Mouse (Mus musculus): ENCODE data around the gene Max.

The Max gene

DNA sequence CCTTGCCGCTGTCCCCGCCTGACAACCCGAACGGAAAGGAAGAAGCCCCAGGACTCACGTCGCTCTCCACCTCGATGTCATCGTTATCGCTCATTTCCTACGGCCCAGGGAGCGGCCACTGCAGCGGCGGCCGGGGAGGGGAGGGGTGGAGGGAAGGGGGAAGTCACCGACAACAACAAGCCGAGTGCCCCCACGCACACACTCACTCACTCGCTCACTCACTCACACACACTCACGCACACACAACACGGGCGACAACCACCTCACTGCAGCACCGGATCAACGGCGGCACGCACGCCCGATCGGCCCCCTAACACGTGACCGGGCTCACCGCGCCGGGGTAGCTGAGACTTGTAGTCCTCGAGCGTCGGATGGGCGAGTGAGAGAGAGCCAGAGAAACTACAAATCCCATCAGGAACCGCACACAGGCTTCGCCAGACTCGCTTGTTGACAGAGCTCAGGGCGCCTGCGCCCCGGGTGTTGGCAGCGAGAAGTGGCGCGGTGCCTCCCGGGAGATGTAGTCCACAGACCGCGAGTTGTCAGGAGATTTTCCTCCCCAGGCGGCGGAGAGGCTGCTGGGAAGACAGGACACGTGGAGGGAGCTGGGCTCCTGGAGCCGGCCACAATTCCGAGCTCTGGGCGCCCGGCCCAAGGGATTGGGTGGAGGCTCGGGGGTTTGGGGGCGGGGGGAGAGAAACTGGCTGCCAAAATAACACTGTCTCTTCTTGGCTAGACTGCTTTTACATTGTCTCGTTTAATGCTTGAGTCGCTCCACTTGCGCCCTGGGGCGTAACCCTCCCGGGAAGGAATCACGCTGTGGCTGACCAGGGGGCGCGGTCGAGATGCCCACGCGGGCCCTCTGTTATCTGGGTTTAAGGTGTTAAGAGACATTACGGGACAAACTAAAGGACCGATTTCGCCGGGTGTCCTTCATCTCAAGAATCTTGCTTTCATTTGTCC is at the start of gene Max:
TSS of gene Max (minus strand) at position 270 of the 960 bp plus-strand sequence.
- under 1% methylated on average over 73 of the region's 73 CpGs for WGBS

GRCm38 (mm10) chr12:77011092-77011720 is 49.2 kb upstream of the Max start:
- WGBS = 64% methylated on average over 6 of the region's 6 CpGs

DNA sequence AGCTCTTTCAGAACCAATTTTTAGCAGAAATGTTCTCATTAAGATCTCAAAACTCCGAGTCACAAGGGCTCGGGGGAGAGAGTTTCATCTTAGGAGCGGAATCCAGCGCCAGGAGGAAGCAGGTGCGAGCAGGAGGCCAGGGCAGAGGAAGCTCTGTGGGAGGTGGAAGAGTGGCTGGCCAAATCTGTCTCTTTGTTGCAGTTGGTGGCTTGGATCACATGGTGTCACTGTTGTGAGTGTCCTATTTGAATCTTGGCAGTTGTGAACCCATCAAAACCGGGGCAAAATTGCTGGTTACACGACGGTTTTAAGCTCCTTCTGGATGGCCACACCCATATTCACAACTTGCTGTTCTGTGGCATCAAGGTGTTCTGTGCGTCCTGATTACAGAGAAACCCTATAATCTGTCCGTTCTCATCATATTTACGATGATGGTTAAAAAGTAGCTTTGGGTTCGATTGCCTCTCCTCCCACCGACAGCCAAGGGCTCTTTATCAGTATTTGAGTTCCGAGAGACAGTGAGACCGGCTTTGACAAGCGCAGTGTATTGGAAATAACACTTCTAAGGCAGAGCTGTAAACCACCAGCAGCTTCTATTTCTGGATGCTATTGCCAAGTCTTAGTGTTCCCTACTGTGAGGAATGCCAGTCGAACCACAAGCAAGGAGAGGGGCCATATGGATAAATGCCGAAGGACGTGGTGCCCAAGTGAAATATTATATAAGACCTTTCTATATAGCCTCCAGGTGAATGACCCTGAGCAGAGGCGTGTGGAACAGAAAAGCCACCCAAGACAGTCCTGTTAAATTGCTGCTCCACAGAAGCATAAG is 47.4 kb upstream of the Max start:
- 31% methylated on average over 20 of the region's 20 CpGs for WGBS

DNA sequence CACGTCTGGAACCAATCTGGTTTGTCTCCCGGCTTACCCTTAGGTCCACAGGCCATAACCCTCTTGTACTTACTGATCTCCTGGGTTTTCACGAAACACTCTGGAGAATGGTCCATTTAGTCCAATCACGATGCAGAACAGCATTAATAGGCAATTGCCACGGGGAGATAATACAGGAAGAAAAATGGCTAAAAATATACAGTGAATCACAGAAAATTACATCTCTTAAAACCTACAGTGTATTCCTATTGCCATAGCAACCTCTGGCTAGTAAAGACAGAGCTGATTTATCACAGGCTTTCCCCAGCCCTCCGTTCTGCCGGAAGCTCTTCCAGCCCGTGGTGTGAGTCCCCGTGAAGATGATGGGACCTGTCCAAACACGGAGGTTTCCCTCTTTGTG is 42.9 kb upstream of the Max start:
- 34% methylated on average over 10 of the region's 10 CpGs for WGBS

DNA sequence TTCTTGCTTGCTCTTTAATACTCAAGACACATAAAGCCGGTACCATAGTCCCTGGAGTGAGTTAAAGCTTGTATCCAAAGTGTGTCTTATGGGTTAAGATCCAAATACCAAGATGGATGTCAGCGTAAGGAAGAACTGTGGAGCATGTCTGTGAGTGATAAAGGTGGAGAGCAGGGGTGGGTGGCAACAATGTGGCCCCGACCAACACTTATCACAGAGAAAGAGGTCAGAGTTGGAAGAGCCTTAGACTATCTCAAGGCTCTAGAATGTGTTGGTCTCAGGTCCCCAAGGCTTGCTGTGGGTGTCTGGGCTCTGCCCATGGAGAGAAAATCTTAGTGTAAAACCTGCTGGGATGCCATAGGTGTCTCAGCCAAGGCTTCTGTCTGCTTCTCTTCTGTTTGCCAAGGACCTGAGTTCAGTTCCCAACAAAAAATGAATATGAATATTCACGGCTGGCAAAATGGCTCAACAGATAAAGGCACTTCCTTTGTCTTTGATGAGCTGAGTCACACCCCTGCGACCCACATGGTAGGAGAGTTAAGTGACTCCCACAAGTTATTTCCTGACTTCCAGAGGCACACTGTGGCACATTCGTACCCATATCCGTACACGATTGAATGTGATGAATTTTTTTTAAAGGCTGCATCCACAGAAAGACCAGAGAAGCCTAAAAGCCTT is 40.7 kb upstream of the Max start:
- WGBS = 79% methylated on average over 8 of the region's 8 CpGs

DNA sequence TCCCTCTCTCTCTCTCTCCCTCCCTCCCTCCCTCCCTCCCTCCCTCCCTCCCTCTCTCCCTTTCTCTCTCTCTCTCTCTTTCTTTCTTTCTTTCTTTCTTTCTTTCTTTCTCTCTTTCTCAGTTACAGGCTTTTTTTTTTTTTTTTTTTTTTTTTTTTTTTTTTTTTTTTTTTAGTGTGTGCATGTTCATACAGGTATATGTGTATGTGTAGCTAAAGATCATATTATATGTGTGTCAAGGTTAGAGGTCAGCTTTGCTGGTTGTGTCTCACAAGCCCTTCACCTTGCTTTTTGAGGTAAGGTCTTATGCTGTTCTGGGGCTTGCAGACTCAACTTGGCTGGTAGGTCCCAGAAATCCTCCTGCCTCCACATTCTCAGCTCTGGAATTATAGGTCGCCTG is 39.3 kb upstream of the Max start:
- WGBS = 79% methylated on average over 1 of the region's 1 CpGs

GRCm38 (mm10) chr12:77000705-77001284 is 38.8 kb upstream of the Max start:
- 31% methylated on average over 6 of the region's 6 CpGs for WGBS

DNA sequence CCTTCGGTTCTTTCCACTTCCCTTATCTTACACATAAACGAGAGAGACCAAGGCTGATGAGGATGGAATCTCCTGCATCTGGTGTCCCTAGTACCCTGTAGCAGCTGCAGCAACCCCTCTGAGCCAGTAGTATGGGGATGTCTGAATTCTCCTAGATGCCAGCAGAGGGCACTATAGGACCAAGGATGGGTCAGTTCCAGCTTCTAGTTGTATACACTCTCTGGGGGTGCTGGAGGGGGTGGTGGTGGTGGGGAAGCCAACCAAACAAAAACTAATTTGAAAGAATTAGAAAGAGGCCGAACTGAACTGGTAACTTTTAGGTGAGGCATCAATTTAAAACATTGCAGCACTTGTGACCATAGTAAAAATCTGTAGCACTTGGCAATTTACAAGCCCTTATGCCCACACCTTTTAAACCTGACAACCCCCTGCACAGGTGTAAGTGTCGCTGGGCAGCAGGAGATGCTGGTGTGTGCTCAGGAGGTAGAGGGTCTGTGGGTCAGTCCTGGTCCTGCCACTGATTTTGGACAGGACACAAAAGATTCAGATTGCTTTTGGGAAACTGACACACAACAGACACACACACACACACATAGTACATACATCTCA is 38.2 kb upstream of the Max start:
- WGBS = 9% methylated on average over 4 of the region's 4 CpGs

DNA sequence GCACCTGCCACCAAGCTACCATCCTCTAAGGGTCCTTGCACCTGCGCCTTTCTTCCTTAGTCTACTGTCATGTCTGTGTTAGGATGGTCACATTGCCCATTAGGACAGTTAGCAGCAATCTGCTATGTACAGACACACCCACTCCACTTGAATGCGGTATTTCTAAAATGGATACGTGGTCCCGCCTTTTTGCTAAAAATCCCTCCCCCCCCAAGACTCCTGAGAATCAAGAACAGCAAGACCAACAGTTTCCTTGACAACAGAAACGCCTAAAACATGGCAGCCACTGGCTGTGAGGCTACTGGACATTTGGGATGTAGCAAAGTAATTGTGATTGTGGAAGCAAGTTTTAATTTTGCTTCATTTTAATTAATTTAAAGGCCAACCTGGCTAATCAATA is 32.8 kb upstream of the Max start:
- WGBS = 69% methylated on average over 5 of the region's 5 CpGs

DNA sequence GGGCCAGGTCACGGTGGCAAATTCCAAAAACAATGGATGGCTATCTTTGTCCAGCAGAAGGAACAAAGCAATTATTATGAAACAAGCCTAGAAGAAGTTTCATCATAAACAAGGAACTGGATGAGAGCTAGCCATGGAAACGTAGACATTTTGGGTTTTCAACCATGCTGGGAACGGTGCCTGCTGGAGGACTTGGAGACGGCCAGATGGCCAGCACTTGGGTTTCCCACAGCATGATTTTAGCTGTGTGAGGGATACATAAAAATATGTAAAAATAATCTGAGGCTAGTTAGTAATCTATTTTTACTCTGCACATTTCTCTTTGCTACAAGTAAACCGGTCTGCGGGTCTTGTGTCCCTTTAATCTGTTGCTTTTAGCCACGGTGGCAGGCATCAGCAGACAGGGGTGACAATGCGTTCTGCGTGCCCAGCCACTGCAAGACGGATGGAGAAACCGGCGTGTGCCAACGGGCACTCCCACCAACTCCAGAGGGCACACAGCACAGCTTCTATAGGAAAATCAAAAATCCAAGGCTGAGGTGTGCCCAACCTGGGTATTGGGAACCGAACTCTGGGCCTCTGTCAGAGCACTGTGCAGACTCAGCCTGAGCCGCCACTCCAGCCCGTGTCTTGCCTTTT is 31.0 kb upstream of the Max start:
- 51% methylated on average over 16 of the region's 16 CpGs for WGBS

GRCm38 (mm10) chr12:76982818-76983471 is 20.9 kb upstream of the Max start:
- 75% methylated on average over 16 of the region's 16 CpGs for WGBS

- WGBS = 85% methylated on average over 3 of the region's 3 CpGs
These were observed 17.5 kb upstream of the Max start for GRCm38 (mm10) chr12:76979530-76979929.

- WGBS = 86% methylated on average over 10 of the region's 10 CpGs
These were observed 10.7 kb upstream of the Max start for GRCm38 (mm10) chr12:76972669-76973068.

- 88% methylated on average over 11 of the region's 11 CpGs for WGBS
These were observed 10.2 kb upstream of the Max start for GRCm38 (mm10) chr12:76972241-76972640.

DNA sequence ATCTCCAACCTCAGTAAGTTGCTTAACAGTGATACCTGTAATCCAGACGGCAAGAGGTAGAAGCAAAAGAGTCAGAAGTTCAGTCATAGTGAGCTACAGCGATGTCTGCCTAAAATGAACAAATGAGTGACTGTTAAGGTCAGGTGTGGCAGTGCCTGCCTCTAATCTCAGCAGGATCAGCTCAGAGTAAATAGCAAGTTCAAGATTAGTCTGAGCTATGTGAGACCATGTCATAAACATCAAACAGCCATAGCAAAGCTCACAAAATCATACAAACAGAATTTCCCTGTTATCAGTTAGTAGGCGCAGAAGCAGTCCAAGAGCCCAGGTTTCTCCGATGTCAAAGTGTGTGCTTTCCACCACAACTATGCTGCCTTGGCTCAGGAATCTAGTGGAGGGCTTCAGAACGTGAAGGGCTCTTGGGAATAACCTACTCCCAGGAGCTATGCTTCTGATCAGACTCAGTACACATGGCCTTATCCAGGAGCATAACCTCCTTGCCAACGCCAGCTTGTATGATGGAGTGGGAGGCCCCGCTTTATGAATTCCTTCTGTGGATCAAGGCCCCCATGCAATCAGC is 9.7 kb upstream of the Max start:
- 93% methylated on average over 7 of the region's 7 CpGs for WGBS

GRCm38 (mm10) chr12:76965876-76966275 is 3.9 kb upstream of the Max start:
- 10% methylated on average over 4 of the region's 4 CpGs for WGBS

DNA sequence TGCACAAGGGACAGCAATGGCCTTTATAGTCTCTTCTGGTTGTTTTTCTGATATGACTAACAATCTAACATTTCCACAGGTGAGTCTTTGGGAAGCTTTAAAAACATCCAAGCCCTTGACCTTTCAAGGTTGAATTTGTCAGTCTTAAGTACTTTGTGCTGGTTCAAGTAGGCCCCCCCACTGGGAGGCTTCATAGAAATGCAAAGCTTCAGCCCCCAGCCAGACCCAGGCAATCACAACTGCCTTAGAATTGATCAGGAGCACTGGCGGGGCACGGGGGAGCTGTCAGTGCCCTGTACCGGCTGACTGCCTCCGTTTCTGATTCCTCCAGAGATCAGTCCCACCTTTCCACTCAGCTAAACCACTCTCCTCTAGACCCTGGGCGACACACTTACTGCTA is 3.1 kb upstream of the Max start:
- 75% methylated on average over 5 of the region's 5 CpGs for WGBS

- WGBS = 3% methylated on average over 45 of the region's 45 CpGs
These were observed 709 bp downstream of the Max start for GRCm38 (mm10) chr12:76961052-76961931.

All from cerebral cortex, adult 2 months (tissue).